ENCODE assay signal across 9 mouse cellular contexts in genomic region chr9:91364127-91364970, GRCm38 (mm10). TPM values are rescaled to one million over a fixed set of nuclear protein-coding genes. Genes with fewer than 3 reads are reported as not detected.
DNase-seq lines count a peak whose midpoint lies in the region; ATAC-seq and TF ChIP-seq lines count a peak whose summit lies in the region.
"Had no signal": no experiment of that assay in that cellular context is flagged by ENCODE, and none has a peak within 500 bp of the region (broad histone marks: within the 10 kb centered on the region; RNA-seq: fewer than 3 reads in every experiment).

No protein-coding gene starts in this region.

- DNase-seq in gastrocnemius, postnatal 25 days, result peak; percentile 14
- no peak for DNase-seq in gastrocnemius, adult 18-20 months (ENCODE audit: low spot score)
- DNase-seq in Muller cell, postnatal 12 days (ENCODE audit: inconsistent ontology term), result peak; percentile 70
- no peak for DNase-seq in adrenal gland, postnatal 25 days
- no peak for DNase-seq in layer of hippocampus, adult 18-20 months (ENCODE audit: low spot score in 2 of 2)

- TF ChIP-seq POLR2A in embryonic fibroblast, embryonic 13.5 days (IDR thresholded peaks at IDR 0.05; ENCODE audit: low read depth, low read length), result no peak
- TF ChIP-seq POLR2A in olfactory bulb, adult 2 months (IDR thresholded peaks at IDR 0.05; ENCODE audit: insufficient read depth, low read depth, low read length), result no peak

- no peaks in the 10 kb centered on the region for H3K4me1 ChIP-seq in embryonic fibroblast, embryonic 13.5 days (ENCODE audit: control insufficient read depth, insufficient read depth, low read length)
- peaks cover 27% of the 10 kb centered on the region for H3K4me1 ChIP-seq in limb, embryonic 15.5 days
- peaks cover 4% of the 10 kb centered on the region; the same call in 1 of the 2 replicates for H3K4me1 ChIP-seq in olfactory bulb, adult 2 months (ENCODE audit: control insufficient read depth, insufficient read depth, low read length)

- no peaks in the 10 kb centered on the region for H3K36me3 ChIP-seq in limb, embryonic 15.5 days

- peaks cover 89% of the 10 kb centered on the region for H3K27me3 ChIP-seq in limb, embryonic 15.5 days

- no peak overlapping the region for H3K27ac ChIP-seq in embryonic fibroblast, embryonic 13.5 days (ENCODE audit: insufficient read depth, low read length)
- no peak overlapping the region for H3K27ac ChIP-seq in limb, embryonic 15.5 days
- peak overlapping the region; percentile 71 for H3K27ac ChIP-seq in olfactory bulb, adult 2 months (ENCODE audit: insufficient read depth, low read depth, low read length)

- WGBS in limb, embryonic 15.5 days, result under 1% methylated on average over 77 of the region's 77 CpGs
- 2% methylated on average over 77 of the region's 77 CpGs for WGBS in olfactory bulb, adult 2 months

- H3K9ac ChIP-seq in limb, embryonic 15.5 days, result no peak overlapping the region

- H3K4me2 ChIP-seq in limb, embryonic 15.5 days, result peak overlapping the region; percentile 46

- TF ChIP-seq CTCF in embryonic fibroblast, embryonic 13.5 days (IDR thresholded peaks at IDR 0.05; ENCODE audit: borderline replicate concordance, insufficient read depth, low read length), result no peak
- TF ChIP-seq CTCF in olfactory bulb, adult 2 months (IDR thresholded peaks at IDR 0.05; ENCODE audit: insufficient read depth, low read depth, low read length), result no peak

- ATAC-seq in limb, embryonic 15.5 days (ENCODE audit: insufficient number of reproducible peaks, low FRiP score, low TSS enrichment, low read depth), result no peak

- no peaks in the 10 kb centered on the region for H3K9me3 ChIP-seq in limb, embryonic 15.5 days

- peak overlapping the region; percentile 28 for H3K4me3 ChIP-seq in embryonic fibroblast, embryonic 13.5 days (ENCODE audit: insufficient read depth, low read length)
- peak overlapping the region; percentile 35 for H3K4me3 ChIP-seq in limb, embryonic 15.5 days
- peak overlapping the region; percentile 57 for H3K4me3 ChIP-seq in olfactory bulb, adult 2 months (ENCODE audit: insufficient read depth, low read depth, low read length)

RNA-seq across cellular contexts. Expression of gene Zic1, which starts 1.3 kb away (rescaled TPM):
- total RNA-seq in gastrocnemius, postnatal 25 days (2021), result 1 to 10 TPM in 1 of 2 experiments, under 1 TPM in 1; 0.08 to 1.9 TPM
- 1 to 10 TPM; 1.8 to 3.3 TPM for total RNA-seq in gastrocnemius, adult 18-20 months (2021)
- polyA plus RNA-seq in embryonic fibroblast, embryonic 13.5 days (2011; ENCODE audit: insufficient read length, low read depth, missing spikeins), result 4.0 and 8.9 TPM in 2 replicates
- 0.14 and 0.15 TPM in 2 replicates for polyA plus RNA-seq in limb, embryonic 15.5 days (2015; fragmentation: Nextera tagmentation; extraction: Ambion mirVana)
- polyA plus RNA-seq in olfactory bulb, adult 2 months (2012; ENCODE audit: insufficient read depth, insufficient read length, low replicate concordance, missing spikeins), result not detected in 2 replicates
- total RNA-seq in adrenal gland, postnatal 25 days (2021), result not detected in 2 replicates
- 10 to 100 TPM; 10.1 to 10.3 TPM for total RNA-seq in layer of hippocampus, adult 18-20 months (2021)

RNA-seq across cellular contexts. Expression of gene Zic4, which starts 2.1 kb away (rescaled TPM):
- total RNA-seq in gastrocnemius, postnatal 25 days (2021), result not detected
- total RNA-seq in gastrocnemius, adult 18-20 months (2021), result under 1 TPM in 1 of 2 experiments, not detected in 1; 0.17 TPM
- polyA plus RNA-seq in embryonic fibroblast, embryonic 13.5 days (2011; ENCODE audit: insufficient read length, low read depth, missing spikeins), result 1.6 and 2.6 TPM in 2 replicates
- polyA plus RNA-seq in limb, embryonic 15.5 days (2015; fragmentation: Nextera tagmentation; extraction: Ambion mirVana), result 0.21 and 0.24 TPM in 2 replicates
- not detected in 2 replicates for polyA plus RNA-seq in olfactory bulb, adult 2 months (2012; ENCODE audit: insufficient read depth, insufficient read length, low replicate concordance, missing spikeins)
- not detected in 2 replicates for total RNA-seq in adrenal gland, postnatal 25 days (2021)
- total RNA-seq in layer of hippocampus, adult 18-20 months (2021), result 1 to 10 TPM; 1.4 to 4.1 TPM
- total RNA-seq: heart, postnatal 36 days had no signal

Comparison
In these comparisons a context has a peak if more than half of its experiments do, and no peak if none do; other contexts are left out.
1. DNase-seq: peak in gastrocnemius, postnatal 25 days (single experiment) and Muller cell, postnatal 12 days (single experiment); none in gastrocnemius, adult 18-20 months (single experiment), adrenal gland, postnatal 25 days (single experiment) and layer of hippocampus, adult 18-20 months (0 of 2).
2. Peak in every context shown above with its lines, with median percentiles within 50 percentile points of each other: H3K4me3 ChIP-seq.